Mouse (Mus musculus): ENCODE measurements at regions not wholly inside any gene's neighbourhood (a gene's known extent, or its start where the extent isn't known, plus 50 kb on each side); places are given as distances from the start of the nearest gene placed in this dataset.
A peak's percentile ranks its signal among the peaks of the same experiment; 100 is the strongest.

DNA sequence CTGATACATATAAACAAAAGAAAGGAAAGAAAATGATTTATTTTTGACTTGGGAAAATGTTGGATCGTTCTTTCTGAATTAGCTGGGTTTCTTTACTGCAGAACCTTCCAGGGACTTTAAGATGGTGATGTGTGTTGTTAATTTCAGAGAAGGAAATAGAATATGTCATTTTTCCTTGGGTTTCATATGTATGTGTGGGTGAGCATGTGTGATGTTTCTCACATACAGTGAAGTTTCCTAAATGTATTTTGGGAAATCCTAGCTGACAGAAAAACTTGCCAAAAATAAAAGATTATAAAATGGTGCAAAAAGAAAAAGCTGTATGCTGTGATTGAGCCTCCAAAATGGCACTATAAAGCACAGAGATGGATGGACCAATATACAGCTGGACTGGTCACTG, 319.2 kb downstream of the Lmx1a start:
- DNase-seq (ENCODE audit: low spot score): no peak

DNA sequence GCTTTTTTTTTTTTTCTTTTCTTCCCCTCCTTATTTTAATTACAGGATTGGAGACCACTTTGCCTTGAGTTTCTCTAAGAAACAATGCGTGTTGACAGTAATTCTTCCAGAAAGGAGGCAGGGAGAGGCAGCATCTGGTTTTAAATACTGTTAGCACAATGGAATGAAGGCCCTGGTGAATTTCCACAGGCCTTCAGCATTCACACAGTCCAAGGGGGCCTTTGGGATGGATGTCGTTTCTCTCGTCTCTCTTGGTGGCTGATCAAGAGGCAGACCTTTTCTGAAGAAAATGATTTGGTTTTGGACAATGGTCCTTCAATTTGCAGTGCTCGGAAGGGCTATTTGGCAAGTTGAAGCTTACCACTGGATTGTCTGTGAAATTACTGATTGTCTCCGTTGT, 321.4 kb downstream of the Lmx1a start:
- no peak for DNase-seq (ENCODE audit: low spot score)

DNA sequence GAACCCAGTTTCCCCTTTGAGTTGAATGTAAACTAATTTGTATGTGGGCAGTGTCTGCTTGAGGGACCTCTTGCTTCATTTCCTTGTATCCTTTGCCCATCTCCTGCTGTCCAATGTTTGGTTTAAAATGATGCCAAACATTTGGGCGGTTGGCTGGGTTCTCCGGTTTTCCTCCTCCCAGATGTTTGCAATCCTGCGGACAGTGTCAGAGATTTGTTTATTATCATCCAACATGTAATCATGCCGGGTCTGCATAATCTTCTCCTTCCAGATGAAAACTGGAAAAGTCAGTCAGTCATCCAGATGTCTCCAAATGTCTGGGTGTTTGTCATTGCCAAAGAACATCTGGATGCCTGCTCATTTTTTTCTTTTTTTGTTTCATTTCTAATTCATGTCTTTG, 323.0 kb downstream of the Lmx1a start:
- peak; percentile 44 for DNase-seq (ENCODE audit: low spot score)

DNA sequence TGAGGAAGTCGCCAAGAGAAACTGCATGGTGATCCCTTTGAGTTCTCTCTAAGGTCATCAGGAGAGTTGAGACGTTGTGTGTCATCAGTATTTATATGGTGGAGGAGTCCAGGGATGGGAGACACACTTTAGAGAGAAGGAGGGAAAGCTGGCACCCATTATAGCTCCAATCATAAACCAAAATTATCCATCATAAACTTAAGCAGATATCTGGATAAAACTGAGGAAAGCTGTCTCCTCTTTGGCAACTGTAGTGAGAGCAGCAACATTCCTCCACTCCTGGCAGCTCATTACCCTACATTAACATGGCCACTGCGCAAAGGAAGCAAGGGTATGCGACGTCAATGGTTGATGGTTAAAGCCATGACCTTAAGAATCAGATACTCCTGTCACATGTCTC, 323.6 kb downstream of the Lmx1a start:
- DNase-seq (ENCODE audit: low spot score): no peak

DNA sequence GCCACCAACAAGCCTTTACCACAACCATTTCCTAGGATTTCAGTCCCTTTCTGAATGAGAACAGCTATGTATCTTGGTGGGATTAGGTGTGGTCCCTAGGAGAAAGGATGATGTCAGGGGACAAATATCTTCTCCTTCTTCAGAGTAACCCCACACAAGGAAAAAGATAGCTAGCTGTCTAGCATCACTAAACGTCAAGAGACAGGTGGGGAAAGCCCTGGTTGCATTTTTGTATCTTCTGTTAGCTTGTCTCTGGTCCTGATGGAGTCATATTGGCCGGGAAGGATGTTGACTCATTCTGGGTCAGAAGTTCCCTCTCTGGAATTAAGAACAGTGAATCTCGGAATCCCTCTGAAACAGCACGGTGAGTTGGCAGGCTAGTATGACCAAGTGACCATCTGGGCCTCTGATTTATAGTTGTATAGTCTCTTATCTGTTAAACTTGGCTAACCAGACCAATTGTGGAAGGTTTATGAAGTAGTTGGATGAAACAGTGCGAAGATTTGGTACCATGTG, 327.4 kb downstream of the Lmx1a start:
- DNase-seq (ENCODE audit: low spot score): no peak

DNA sequence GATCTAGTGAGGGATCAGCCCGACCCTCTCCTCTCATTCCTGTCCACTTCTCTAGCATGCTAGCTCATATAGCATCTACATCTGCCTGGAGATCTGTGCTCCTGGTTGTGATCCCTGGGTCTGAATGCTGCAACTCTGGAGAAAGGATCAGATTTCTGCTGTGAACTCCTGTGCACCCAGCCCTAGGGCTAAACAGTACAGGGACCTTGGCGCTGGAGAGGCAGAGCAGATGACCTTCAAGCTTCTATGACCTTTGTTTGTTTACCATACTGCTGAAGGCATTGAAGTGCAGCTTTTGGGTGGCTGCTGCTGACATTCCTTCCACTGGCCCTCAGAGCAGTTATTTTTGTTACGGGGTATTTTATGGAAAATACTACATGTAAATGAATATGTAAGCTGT, 337.4 kb downstream of the Lmx1a start:
- no peak for DNase-seq (ENCODE audit: low spot score)

DNA sequence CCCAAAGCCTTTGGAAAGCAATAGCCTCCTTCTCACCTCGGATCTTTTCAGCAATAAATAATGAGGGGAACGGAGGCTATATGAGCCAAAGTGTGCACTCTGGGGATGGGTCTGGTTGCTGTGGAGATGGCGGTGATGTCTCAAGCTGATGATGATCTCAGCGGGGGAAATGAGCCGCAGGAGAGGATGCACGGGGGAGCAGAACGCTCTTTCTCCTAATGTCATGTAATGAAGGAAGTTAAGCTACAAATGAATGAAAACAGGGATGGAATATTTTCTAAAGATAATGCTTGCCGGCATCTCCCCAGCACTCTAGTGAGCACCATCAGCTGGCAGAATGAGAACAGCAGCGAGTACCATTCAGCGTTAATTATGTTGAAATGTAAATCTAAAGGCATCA, 355.7 kb downstream of the Lmx1a start:
- DNase-seq (ENCODE audit: low spot score): no peak

DNA sequence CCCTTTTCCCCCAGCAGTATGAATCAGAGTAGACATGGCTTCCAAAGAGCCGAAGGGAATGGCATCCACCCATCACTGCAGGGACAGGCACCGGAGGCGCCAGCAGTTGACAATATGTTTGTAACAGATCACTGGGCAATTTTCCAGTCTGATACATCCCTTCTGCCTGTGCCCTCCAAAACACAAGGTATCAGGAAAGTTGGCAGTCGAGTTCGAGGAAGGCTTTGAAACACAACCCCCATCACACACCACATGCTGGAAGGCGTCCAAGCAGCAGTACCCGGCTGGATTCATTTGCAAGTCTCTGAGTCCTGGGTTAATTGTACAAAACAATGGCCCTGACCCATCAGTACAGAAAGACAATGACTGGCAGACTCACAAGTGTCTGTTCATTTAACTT, 357.3 kb downstream of the Lmx1a start:
- DNase-seq (ENCODE audit: low spot score): no peak

DNA sequence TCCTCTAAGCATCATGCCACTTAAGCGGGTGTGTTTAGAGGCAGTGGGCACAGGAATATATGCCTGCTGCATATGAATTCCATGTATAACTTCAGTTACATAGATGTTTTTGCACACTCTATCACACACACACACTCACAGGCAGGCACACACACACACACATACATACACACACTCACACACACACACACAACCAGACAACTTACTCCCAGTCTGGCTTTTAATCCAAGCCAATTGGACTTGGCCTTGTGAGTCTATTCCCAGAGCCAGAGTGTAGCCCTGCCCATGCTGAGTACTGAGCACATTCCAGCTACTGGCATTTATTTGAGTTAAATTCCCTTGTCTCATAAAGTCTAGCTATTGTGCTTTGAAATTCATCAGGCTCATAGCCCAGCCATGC, 357.7 kb downstream of the Lmx1a start:
- no peak for DNase-seq (ENCODE audit: low spot score)

DNA sequence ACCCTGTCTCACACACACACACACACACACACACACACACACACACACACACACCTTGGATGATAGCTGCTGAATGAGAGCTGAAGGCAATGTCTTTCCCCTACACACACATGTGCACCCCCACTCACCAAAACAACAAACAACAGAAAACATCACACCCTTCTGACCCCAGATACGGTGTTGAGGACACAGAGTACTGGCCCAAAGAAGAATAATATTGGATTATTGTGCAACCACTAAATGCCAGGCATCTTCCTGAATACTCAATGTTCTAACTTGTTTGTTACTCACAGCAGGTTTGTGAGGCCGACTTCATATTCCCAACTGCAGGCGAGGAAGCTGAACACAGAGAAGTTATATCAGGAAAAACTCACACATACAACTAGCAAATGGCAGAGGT, 360.9 kb downstream of the Lmx1a start:
- no peak for DNase-seq (ENCODE audit: low spot score)

DNA sequence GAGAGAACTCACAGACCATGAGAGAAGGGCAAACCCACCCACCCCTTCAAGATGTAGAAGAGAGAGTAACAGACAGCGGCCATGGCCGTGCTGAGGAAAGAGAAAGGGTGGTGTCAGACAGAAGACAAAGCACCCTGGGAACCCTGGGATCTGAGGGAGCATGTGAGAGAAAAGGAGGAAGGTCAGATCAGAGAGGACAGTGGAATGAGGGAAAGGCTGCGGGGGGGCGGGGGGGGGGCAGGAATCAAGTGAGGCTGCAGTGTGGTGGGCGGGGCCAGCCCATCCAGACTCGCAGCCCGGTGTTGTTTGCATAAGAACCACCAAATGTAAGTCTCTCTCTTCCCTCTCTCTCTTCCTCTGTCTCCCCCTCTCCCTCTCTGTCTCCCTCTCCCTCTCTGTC, 367.4 kb downstream of the Lmx1a start:
- DNase-seq (ENCODE audit: low spot score): no peak

DNA sequence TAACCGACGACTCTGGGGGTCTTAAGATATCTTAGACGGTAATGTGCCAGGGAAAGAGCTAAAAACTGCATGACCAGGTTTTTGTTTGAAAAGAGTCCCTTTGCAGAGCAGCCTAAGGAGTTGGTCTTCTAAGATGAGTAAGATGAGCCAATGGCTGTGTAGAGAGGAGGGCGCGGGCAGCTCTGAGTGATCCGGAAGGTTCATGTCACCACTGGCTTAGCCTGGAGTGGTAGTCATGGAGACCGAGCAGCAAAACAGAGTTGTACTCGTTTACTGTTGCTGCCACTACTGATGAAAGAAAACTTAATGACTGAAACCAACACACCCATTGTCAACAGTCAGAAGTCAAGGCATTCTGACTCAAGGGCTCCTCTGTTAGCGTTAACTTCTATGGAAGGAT, 368.4 kb downstream of the Lmx1a start:
- no peak for DNase-seq (ENCODE audit: low spot score)

DNA sequence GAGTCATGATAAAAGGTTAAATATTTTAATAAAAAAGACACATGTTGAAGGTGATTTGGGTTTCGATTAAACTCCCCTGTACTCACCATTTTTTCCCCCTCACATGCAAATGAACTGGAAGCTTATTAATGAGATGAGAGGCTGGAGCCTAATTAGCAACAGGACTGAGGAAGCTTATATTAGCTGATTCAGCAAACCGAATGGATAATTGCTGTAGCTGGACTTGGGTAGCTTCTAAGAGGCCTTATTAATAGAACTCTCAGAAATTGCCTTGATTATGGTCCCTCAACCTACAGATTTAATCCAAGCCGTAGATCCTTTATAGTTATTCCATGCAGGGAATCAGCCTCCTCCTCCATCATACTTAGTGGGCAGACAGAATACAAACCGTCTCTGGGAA, 369.7 kb downstream of the Lmx1a start:
- no peak for DNase-seq (ENCODE audit: low spot score)

DNA sequence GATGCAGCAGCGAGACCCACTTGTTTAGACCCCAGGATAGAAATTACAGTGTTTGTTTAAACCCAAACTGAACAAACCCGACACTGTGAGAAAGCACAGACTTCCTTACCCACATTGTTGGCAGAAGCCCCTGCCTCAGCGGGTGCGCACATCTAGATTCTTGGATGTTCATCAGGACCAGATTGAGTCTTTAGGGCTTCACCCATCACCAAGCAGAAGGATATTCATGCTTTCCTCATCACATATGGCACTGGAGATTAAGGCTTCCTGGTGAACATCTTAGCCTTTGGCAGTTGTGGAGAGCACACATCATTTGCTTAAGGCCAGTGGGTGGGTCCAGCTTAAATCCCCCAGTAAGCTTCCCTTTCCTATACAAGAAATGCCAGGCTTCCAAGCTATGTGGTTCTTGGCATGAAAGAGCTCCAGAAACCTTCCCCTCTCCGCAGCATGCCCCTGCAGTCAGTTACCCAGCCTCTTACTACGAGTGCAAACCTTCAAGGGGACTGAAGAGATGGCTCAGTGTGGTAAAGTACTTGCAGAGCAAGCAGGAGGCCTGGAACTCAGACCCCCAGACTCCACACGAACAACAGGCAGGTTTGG, 367.9 kb downstream of the Pbx1 start:
- no peak for DNase-seq (ENCODE audit: low spot score)

DNA sequence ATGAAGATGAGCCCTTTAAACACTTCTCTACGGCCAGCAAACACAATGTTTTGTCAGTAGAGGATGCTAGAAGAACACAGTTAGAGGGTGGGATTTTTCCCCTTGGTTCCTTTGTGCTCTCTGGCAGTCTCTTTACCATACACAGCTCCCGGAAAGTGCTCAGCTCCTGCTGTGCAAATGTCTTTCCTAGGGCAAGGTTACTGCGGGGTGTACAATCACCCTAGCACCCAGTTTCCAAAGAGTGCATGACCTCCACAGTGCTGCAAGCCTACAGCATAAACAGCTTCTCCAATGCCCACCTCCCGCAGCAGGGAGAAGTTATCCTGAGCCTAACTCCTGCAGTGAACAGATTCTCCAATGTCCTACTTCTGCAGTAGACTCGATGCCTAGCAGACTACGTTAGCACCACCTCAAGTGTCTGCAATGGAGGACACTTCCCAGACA, 366.4 kb downstream of the Pbx1 start:
- no peak for DNase-seq (ENCODE audit: low spot score)

DNA sequence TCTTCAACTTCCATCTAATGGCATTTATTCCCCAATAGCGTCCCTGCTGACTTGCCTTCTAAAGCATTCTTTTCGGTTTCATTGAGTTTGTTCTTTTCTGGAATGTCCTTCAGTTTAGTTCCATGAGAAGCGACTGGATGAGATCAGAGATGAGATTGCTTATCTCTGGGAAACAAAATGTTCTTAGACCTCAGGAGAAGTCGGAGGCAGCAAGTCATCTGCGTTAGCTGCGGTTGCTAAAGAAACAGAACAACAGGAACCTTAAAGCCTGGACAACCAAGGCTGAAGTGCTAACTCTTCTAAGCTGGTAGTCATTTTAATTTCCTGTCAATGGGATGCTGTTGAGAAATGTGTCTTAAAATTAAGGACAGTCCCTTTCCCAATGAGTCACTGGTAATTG, 365.3 kb downstream of the Pbx1 start:
- DNase-seq (ENCODE audit: low spot score): no peak

DNA sequence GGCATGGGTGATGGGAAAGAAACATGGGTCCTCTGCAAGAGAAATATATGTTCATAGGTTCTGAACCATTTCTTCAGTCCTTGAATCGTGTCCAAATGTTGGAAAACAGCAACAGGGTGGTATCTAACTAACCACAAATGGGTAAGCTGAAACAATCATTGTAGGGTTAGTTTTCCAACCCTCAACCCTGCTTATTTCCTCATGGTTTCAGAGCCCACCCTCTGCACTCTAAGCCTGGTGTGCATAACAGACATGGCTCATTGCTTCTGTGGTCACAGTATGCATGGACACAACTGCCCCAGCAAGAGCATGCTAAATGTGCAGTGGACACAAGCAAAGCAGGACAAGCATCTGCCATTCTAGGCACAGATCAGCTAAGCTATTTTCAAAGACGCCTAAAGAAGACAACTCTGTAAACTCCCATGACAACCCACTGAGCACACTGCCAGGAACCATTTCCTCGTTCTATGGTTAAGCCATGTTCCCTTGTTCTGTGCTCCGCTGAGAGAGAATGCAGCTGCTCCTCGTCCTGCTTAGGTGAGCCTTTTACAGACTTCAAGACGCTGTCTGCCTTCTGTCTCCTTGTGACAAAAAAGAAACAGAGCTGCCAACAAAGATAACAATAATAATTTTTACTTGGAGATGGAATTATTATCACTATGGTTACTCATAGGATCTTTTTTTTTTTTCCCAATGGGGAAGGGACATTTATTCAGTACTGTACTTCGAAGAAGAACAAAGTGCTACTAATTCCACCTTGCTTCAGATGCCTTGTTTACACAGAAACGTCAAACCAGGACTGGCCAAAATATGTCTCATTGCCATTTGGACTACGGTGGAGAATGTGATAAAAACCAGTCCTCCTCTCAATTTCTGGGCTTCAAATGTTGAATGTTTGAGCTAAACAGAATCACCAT, 363.8 kb downstream of the Pbx1 start:
- no peak for DNase-seq (ENCODE audit: low spot score)

DNA sequence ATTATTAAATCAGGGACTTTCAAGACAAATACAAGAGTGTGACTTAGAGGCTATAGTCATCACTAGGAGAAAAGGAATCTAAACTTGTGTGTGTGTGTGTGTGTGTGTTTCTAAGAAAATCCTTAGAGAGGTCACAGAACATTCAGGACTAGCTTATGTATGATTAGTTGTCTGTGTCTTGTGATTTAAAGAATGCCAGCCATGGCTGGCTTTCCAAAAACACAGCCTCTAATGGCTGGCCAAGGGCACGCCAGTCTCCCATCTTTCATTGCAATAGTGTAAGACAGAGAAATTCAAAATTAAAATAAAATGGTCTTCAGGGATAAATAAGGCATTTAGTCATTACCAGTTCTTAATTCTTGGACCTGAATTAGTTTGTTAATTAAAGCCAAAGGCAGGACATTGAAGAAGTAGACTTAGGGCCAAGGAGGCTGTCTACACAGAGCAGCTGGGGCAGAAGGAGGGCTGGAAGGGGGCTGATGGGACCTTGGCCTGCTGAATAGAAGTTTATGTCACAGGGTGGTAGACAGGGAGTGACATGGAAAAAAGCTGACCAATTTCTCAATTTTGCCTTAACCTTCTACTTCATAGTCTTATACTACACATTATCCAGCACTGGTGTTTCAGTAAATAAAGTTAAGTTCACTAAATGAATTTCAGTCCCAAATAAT, 363.0 kb downstream of the Pbx1 start:
- no peak for DNase-seq (ENCODE audit: low spot score)

Data from adipocyte (in vitro differentiated cells).